Mouse (Mus musculus): ENCODE data around the gene Robo1.

DNA sequence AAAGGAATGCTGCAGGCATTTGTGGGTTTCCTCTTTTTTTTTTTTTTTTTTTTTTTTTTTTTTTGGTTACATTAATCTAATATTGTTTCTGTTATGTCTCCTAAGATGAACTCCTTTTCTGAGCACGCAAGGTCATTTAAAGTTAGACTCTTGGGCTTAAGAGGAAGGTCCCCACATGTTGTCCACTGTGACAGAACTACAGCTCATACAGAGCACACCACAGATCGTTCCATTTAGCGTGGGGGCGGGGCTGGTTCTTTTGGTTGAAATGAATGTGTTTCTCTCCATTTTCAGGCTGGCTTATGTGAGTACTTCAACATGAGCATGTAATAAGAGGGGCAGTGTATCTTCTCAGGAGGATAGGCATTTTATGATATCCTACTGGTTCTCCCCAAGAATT lies 622.8 kb downstream of the Robo1 start:
- TF ChIP-seq POLR2A (IDR thresholded peaks at IDR 0.05; ENCODE audit: insufficient read depth, low read length) (no peak), CTCF (IDR thresholded peaks at IDR 0.05; ENCODE audit: low read depth, low read length) (no peak), EP300 (IDR thresholded peaks at IDR 0.05; ENCODE audit: insufficient read depth, low read depth, low read length) (no peak)
